Mouse (Mus musculus): Measurements from ENCODE around the gene Igfals. TPM values are rescaled to one million over a fixed set of nuclear protein-coding genes. Genes with fewer than 3 reads are reported as not detected.
A peak's percentile ranks its signal among the peaks of the same experiment; 100 is the strongest.

Gene Igfals
- polyA plus RNA-seq, 1 experiment from 2014 or later, result 0.84 TPM

GRCm38 (mm10) chr17:24890151-24891092, 24.6 kb downstream of the Igfals start:
- H3K4me3 ChIP-seq, result no peak overlapping the region
- DNase-seq (ENCODE audit: low spot score), result no peak
- H3K36me3 ChIP-seq, result peaks cover 57% of the 10 kb centered on the region

DNA sequence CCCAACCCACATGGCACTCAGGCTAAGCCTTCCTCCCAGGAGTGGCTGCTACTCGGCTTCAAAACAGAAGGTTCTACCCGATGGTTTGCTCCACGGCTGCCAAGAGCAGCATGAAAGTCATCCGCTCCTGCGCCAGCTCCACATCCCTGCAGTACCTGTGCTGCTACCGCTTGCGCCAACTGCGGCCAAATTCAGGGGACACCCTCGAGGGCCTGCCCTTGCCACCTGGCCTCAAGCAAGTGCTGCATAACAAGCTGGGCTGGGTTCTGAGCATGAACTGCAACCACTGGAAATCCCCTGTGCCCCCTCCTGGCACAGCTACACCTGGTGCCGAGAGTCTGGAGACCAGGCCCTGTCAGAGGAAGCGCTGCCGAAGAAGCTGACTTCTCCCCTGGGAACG, 25.5 kb downstream of the Igfals start:
- no peak for DNase-seq (ENCODE audit: low spot score)
- WGBS, result 90% methylated on average over 13 of the region's 13 CpGs
- no peak overlapping the region for H3K4me3 ChIP-seq
- H3K4me1 ChIP-seq, result peaks cover 36% of the 10 kb centered on the region
- H3K36me3 ChIP-seq, result peaks cover 57% of the 10 kb centered on the region
- no peaks in the 10 kb centered on the region for H3K9me3 ChIP-seq (replicated peaks)
- H3K27ac ChIP-seq, result no peak overlapping the region
- H3K27me3 ChIP-seq (ENCODE audit: low read depth, poor library complexity, severe bottlenecking), result no peaks in the 10 kb centered on the region

More at GRCm38 (mm10) chr17:24890151-24891092, 24.6 kb downstream of the Igfals start:
- Histone ChIP-seq H3K4me1 (peaks cover 32% of the 10 kb centered on the region), H3K9me3 (replicated peaks) (no peaks in the 10 kb centered on the region), H3K27ac (no peak overlapping the region), H3K27me3 (ENCODE audit: low read depth, poor library complexity, severe bottlenecking) (no peaks in the 10 kb centered on the region)
- 86% methylated on average over 19 of the region's 19 CpGs for WGBS

DNA sequence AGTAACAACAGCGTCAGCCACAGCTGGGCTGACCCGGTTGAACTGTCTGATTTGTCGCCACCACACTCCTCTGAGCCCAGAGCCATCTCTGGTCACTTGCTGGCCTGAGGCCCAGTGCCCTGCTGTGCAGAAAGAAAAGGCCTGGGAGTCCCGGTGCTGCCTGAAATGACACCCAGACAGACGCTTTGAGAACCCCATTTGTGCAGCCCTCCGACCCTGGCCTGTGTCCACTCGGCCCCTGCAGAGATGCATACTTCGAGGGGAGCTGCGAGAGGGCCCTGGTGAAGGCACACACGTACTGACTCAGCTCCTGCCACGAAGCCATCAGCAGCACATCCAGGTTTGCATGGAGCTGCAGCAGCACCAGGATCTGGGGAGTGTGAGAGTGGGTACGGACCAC, 27.0 kb downstream of the Igfals start:
- H3K36me3 ChIP-seq, result peaks cover 67% of the 10 kb centered on the region
- DNase-seq (ENCODE audit: low spot score), result no peak
- H3K27me3 ChIP-seq (ENCODE audit: low read depth, poor library complexity, severe bottlenecking), result no peaks in the 10 kb centered on the region
- no peak overlapping the region for H3K27ac ChIP-seq
- no peaks in the 10 kb centered on the region for H3K9me3 ChIP-seq (replicated peaks)
- H3K4me3 ChIP-seq, result no peak overlapping the region
- 92% methylated on average over 12 of the region's 12 CpGs for WGBS
- peaks cover 41% of the 10 kb centered on the region for H3K4me1 ChIP-seq

GRCm38 (mm10) chr17:24893276-24893675, 27.5 kb downstream of the Igfals start:
- H3K27me3 ChIP-seq (ENCODE audit: low read depth, poor library complexity, severe bottlenecking), result no peaks in the 10 kb centered on the region
- 97% methylated on average over 2 of the region's 2 CpGs for WGBS
- no peak overlapping the region; the same call in 1 of the 2 replicates for H3K4me3 ChIP-seq

DNA sequence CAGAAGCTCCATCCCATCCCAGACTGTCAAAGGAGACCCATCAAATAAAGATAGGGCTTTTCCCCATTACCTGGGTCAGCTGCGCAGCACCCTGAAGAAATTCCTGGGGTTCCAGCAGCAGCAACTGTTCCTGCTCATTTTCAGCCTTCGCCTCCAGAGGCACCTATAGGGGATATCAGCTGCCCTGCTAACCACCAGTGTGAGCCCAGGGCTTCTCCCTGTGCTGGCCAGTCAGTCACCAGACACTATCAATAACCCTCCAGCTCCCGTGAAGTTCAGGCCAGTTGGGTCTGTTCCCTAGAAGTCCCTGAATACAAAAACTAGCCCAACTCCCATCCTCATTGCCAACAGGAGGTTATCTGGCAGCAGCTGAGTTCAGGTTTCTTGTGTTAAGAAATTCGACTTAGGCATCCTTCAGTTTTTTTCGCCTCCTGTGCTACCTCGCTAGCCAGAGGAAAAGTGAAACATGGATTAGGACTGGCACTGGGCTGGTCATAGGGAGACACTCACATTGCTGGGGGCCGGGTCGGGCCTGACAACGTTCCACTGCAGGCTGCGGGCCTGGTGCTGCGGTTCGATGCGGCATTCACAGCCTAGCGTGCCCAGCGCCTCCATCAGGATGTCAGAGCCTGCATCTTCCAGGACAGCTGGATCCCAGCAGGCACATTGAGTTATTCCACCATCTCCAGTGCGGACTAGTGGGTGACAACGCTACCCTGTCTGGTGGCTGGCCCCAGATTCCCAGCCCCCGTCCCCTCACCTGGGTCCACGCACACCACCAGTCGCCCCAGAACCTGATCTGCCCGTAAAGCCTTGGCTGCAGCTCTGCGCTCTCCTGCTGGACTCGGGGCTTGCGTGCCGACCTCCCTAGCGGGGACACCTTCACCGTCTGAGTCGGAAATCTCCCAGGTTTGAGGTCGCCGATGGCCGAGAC, 28.5 kb downstream of the Igfals start:
- no peak for DNase-seq (ENCODE audit: low spot score)
- H3K27me3 ChIP-seq (ENCODE audit: low read depth, poor library complexity, severe bottlenecking), result no peaks in the 10 kb centered on the region
- H3K27ac ChIP-seq, result peak overlapping the region; percentile 87
- peaks cover 74% of the 10 kb centered on the region for H3K36me3 ChIP-seq
- WGBS, result 11% methylated on average over 31 of the region's 31 CpGs
- H3K4me1 ChIP-seq, result peaks cover 38% of the 10 kb centered on the region
- peak overlapping the region; percentile 86 for H3K4me3 ChIP-seq
- no peaks in the 10 kb centered on the region for H3K9me3 ChIP-seq (replicated peaks)

More at GRCm38 (mm10) chr17:24893276-24893675, 27.5 kb downstream of the Igfals start:
- no peak for DNase-seq (ENCODE audit: low spot score)
- Histone ChIP-seq H3K4me1 (peaks cover 38% of the 10 kb centered on the region), H3K9me3 (replicated peaks) (no peaks in the 10 kb centered on the region), H3K36me3 (peaks cover 72% of the 10 kb centered on the region), H3K27ac (no peak overlapping the region)

DNA sequence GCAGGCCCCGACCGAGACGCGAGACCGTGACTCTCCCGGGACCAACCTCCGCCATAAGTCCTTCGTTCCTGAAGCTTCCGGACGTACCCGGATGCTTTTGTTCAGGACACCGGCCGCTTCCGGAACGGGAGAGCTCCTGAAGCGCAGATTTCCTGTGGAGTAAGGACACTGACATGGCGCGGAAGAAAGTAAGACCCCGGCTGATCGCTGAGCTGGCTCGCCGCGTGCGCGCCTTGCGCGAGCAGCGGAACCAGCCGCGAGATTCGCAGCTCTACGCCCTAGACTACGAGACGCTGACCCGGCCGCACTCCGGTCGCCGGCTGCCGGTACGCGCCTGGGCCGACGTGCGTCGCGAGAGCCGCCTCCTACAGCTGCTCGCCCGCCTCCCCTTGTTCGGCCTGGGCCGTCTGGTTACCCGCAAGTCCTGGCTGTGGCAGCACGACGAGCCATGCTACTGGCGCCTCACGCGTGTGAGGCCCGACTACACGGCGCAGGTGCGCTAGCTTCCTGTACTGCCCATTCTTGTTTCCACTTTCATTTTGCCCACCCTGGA, 29.3 kb downstream of the Igfals start, which contains the start of the genes Eme2 and Mrps34:
Eme2 (minus strand) TSS at position 93 of the 553 bp plus-strand sequence.
Mrps34 (plus strand) TSS at position 122 of the 553 bp plus-strand sequence.
- Histone ChIP-seq H3K9me3 (replicated peaks) (no peaks in the 10 kb centered on the region), H3K4me1 (peaks cover 38% of the 10 kb centered on the region), H3K27ac (peak within 1 kb of the TSS; percentile 87), H3K4me3 (peak within 1 kb of the TSS; percentile 86), H3K36me3 (peaks cover 74% of the 10 kb centered on the region), H3K27me3 (ENCODE audit: low read depth, poor library complexity, severe bottlenecking) (no peaks in the 10 kb centered on the region)
- under 1% methylated on average over 62 of the region's 62 CpGs for WGBS
- peak; percentile 93 for DNase-seq (ENCODE audit: low spot score)

GRCm38 (mm10) chr17:24895571-24896240, 29.9 kb downstream of the Igfals start:
- H3K36me3 ChIP-seq, result peaks cover 74% of the 10 kb centered on the region
- DNase-seq (ENCODE audit: low spot score), result no peak
- H3K4me1 ChIP-seq, result peaks cover 38% of the 10 kb centered on the region
- H3K9me3 ChIP-seq (replicated peaks), result no peaks in the 10 kb centered on the region
- WGBS, result 17% methylated on average over 23 of the region's 23 CpGs
- peak overlapping the region; percentile 87 for H3K27ac ChIP-seq
- H3K4me3 ChIP-seq, result peak overlapping the region; percentile 86
- H3K27me3 ChIP-seq (ENCODE audit: low read depth, poor library complexity, severe bottlenecking), result no peaks in the 10 kb centered on the region

DNA sequence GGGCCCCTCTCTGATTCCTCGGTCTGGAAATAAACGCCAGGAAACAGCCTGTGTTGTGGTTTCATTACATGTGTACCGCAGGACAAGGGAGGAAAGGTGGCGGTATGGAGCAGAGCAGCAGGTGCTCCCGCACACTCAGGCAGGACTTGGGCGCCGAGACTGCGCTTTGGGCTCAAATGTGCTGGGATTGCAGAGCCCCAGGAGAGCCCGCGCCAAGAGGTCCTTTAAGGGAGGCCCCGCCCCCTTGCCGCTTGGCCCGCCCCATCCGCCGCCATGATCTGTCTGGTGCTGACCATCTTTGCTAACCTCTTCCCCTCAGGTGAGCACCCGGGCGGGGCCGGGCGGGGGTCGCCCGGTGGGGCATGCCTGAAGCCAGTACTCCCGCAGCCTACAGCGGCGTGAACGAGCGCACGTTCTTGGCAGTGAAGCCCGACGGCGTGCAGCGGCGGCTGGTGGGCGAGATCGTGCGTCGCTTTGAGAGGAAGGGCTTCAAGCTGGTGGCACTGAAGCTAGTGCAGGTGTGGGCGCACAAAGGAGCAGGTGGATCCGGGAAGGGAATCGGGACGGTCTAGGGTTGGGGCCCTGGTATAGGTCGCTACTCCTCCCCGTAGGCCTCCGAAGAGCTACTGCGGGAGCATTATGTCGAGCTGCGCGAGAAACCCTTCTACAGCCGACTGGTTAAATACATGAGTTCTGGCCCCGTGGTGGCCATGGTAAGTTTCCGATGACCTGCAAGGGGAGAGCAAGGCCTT, 30.6 kb downstream of the Igfals start, which contains the start of gene Nme3:
Nme3 (plus strand) TSS at position 260 of the 752 bp plus-strand sequence.
- peak; percentile 84 for DNase-seq (ENCODE audit: low spot score)
- Histone ChIP-seq H3K9me3 (replicated peaks) (no peaks in the 10 kb centered on the region), H3K4me3 (peak within 1 kb of the TSS; percentile 86), H3K27ac (peak within 1 kb of the TSS; percentile 87), H3K36me3 (peaks cover 74% of the 10 kb centered on the region), H3K4me1 (peaks cover 38% of the 10 kb centered on the region), H3K27me3 (ENCODE audit: low read depth, poor library complexity, severe bottlenecking) (no peaks in the 10 kb centered on the region)
- WGBS, result 2% methylated on average over 50 of the region's 50 CpGs

- Histone ChIP-seq H3K4me1 (peaks cover 38% of the 10 kb centered on the region), H3K27me3 (ENCODE audit: low read depth, poor library complexity, severe bottlenecking) (no peaks in the 10 kb centered on the region), H3K27ac (peak overlapping the region; percentile 87), H3K4me3 (peak overlapping the region; percentile 86), H3K9me3 (replicated peaks) (no peaks in the 10 kb centered on the region), H3K36me3 (peaks cover 74% of the 10 kb centered on the region)
- 50% methylated on average over 11 of the region's 11 CpGs for WGBS
- DNase-seq (ENCODE audit: low spot score), result no peak
Measured at GRCm38 (mm10) chr17:24896993-24897269, 31.1 kb downstream of the Igfals start.

DNA sequence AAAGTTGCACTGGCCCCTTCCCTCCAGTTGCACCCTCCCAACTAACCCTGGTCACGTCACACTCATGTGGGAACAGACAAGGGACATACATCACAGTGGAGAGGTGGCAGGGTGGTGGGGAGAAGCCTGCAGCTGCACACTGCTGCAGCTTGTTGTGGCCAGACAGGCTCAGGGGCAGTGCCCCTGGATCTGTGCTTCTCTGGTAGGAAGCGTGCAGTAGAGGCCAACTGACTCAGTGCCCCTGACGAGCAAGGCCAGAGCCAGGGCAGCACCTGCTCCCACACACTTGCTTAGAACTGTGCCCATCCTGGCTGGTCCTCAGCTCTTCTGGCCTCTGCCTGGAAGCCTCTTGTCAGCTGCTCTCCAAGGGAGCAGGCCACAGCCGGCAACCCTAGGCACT, 31.8 kb downstream of the Igfals start:
- WGBS, result 87% methylated on average over 4 of the region's 4 CpGs
- Histone ChIP-seq H3K9me3 (replicated peaks) (no peaks in the 10 kb centered on the region), H3K27me3 (ENCODE audit: low read depth, poor library complexity, severe bottlenecking) (no peaks in the 10 kb centered on the region), H3K36me3 (peaks cover 74% of the 10 kb centered on the region), H3K4me1 (peaks cover 38% of the 10 kb centered on the region), H3K4me3 (peak overlapping the region; percentile 86), H3K27ac (no peak overlapping the region)
- no peak for DNase-seq (ENCODE audit: low spot score)

- Histone ChIP-seq H3K36me3 (peaks cover 74% of the 10 kb centered on the region), H3K27ac (no peak overlapping the region), H3K9me3 (replicated peaks) (no peaks in the 10 kb centered on the region), H3K4me3 (0 out of 2 replicates have a peak overlapping the region, but pooled peaks have one; percentile 86), H3K4me1 (peaks cover 38% of the 10 kb centered on the region), H3K27me3 (ENCODE audit: low read depth, poor library complexity, severe bottlenecking) (no peaks in the 10 kb centered on the region)
- 84% methylated on average over 4 of the region's 4 CpGs for WGBS
- no peak for DNase-seq (ENCODE audit: low spot score)
Measured at GRCm38 (mm10) chr17:24898041-24898854, 32.5 kb downstream of the Igfals start.
